Mouse (Mus musculus) myocyte (in vitro differentiated cells): ENCODE measurements around the gene Syn3.

ENCODE experiments used
- CEBPB ChIP-seq: IDR thresholded peaks from 2 replicates; pipeline ENCODE4 v1.6.1; 2011; ENCODE audit warnings: mild to moderate bottlenecking, moderate library complexity; ENCODE audit not compliant: poor library complexity, insufficient read depth, severe bottlenecking
- E2F4 ChIP-seq: IDR thresholded peaks from one replicate; pipeline ENCODE4 v1.6.1; 2011; ENCODE audit warnings: mild to moderate bottlenecking, control low read depth, moderate library complexity; ENCODE audit not compliant: insufficient read depth
- MAX ChIP-seq: IDR thresholded peaks from one replicate; pipeline ENCODE4 v1.6.1; 2011; ENCODE audit warnings: low read depth, mild to moderate bottlenecking, control low read depth
- POLR2A ChIP-seq: IDR thresholded peaks from one replicate; pipeline ENCODE4 v1.6.1; 2011; ENCODE audit warnings: low read depth, mild to moderate bottlenecking, control low read depth, moderate library complexity; ENCODE audit not compliant: insufficient read length
- POLR2AphosphoS2 ChIP-seq: IDR thresholded peaks from one replicate; pipeline ENCODE4 v1.6.1; 2011; ENCODE audit warnings: low read depth, control low read depth; ENCODE audit not compliant: insufficient read length
- SRF ChIP-seq: IDR thresholded peaks from one replicate; pipeline ENCODE4 v1.6.1; 2011; ENCODE audit warnings: low read depth; ENCODE audit not compliant: control insufficient read depth, insufficient read length
- TCF12 ChIP-seq: IDR thresholded peaks from one replicate; pipeline ENCODE4 v1.6.1; 2011; ENCODE audit warnings: mild to moderate bottlenecking, control low read depth; ENCODE audit not compliant: poor library complexity, insufficient read depth, severe bottlenecking
- USF1 ChIP-seq: IDR thresholded peaks from one replicate; pipeline ENCODE4 v1.6.1; 2011; ENCODE audit warnings: low read depth, mild to moderate bottlenecking, control low read depth, moderate library complexity

- no peak for TF ChIP-seq POLR2AphosphoS2
- no peak for TF ChIP-seq CEBPB
- TF ChIP-seq USF1 = no peak
- no peak for TF ChIP-seq MAX
- no peak for TF ChIP-seq POLR2A
- no peak for TF ChIP-seq E2F4
- no peak for TF ChIP-seq TCF12
- TF ChIP-seq SRF = no peak
These were observed 253.3 kb downstream of the Syn3 start for GRCm38 (mm10) chr10:86245396-86245795.
